Mouse (Mus musculus): ENCODE measurements around the gene Mrc2. TPM values are rescaled to one million over a fixed set of nuclear protein-coding genes. Genes with fewer than 3 reads are reported as not detected.

Gene Mrc2
- polyA plus RNA-seq, 1 experiment from 2014 or later: 0.09 TPM

DNA sequence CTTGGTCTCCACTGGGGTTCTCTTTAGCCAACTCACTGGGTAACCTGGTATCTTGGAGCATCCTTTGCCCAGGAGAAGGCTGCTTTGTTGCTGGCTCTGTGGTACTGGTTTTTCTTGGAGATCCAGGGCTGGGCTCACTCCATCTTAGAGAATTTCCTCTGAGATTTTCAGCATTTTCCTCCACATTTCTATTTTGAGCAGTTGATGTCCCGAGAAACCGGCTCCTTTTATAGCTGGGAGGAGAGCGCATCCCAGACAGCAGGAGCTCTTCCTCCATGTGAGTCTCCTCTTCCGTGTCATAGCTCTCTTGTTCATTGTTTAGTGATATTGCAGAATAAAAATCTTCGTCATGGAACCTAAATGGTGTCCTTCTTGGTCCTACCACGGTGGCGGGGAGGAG is 97.8 kb downstream of the Mrc2 start:
- ChIA-PET POLR2A (no interaction called here), CTCF (interaction anchor here (2.6 kb wide), 1 partner anchor 9 kb away, joined by 7 read pairs; no protein-coding TSS in a partner anchor)
- DNase-seq (ENCODE audit: low read depth, low spot score) (no peak), ATAC-seq (no peak)
- H3K27me3 ChIP-seq: no peaks in the 10 kb centered on the region
- TF ChIP-seq CTCF (IDR thresholded peaks at IDR 0.05): no peak
- in situ Hi-C loops (cut with MboI; ENCODE audit: low pct_unique_long_range_greater_than_20kb): no loop called here

Other genes starting within 250 kb of the Mrc2 start
- 0.22 TPM for gene Efcab3, start 229.1 kb upstream of the Mrc2 start, polyA plus RNA-seq (2021)
- gene Mettl2, start 166.2 kb upstream of the Mrc2 start, polyA plus RNA-seq (2021): 27.1 TPM
- not detected for gene Gm10842, start 145.8 kb upstream of the Mrc2 start, polyA plus RNA-seq (2021)
- gene Tlk2, start 113.8 kb upstream of the Mrc2 start, polyA plus RNA-seq (2021): 66.1 TPM
- gene March10, start 164.1 kb downstream of the Mrc2 start, polyA plus RNA-seq (2021): 0.06 TPM